Mouse (Mus musculus) hindbrain, embryonic 13.5 days (tissue): ENCODE measurements around the gene Kirrel3. TPM values are rescaled to one million over a fixed set of nuclear protein-coding genes. Genes with fewer than 3 reads are reported as not detected.

Experiments used
- ATAC-seq: fragments of 200-750 bp; cut with Nextera tagmentation; 2 replicates; pipeline ENCODE4 v1.8.0; 2017; ENCODE audit warnings: moderate TSS enrichment; ENCODE audit not compliant: low FRiP score
- H3K27ac ChIP-seq: fragments of 300-500 bp; sonication (generic); 2 replicates; pipeline ENCODE4 v1.5.1; 2015; ENCODE audit warnings: inconsistent platforms, mild to moderate bottlenecking, moderate library complexity
- H3K27me3 ChIP-seq: fragments of 300-500 bp; sonication (generic); 2 replicates; pipeline ENCODE4 v1.6.1; 2015; ENCODE audit warnings: mild to moderate bottlenecking, inconsistent platforms
- H3K36me3 ChIP-seq: fragments of 300-500 bp; sonication (generic); 2 replicates; pipeline ENCODE4 v1.6.1; 2015; ENCODE audit warnings: mild to moderate bottlenecking, inconsistent platforms
- H3K4me1 ChIP-seq: fragments of 300-500 bp; sonication (generic); replicated peaks from 2 replicates; pipeline ENCODE4 v1.6.1; 2015; ENCODE audit warnings: inconsistent platforms
- H3K4me2 ChIP-seq: fragments of 300-500 bp; sonication (generic); 2 replicates; pipeline ENCODE4 v1.6.1; 2015; ENCODE audit warnings: inconsistent platforms, mild to moderate bottlenecking, moderate library complexity
- H3K4me3 ChIP-seq: fragments of 300-500 bp; sonication (generic); 2 replicates; pipeline ENCODE4 v1.5.1; 2015; ENCODE audit warnings: mild to moderate bottlenecking, inconsistent platforms
- H3K9ac ChIP-seq: fragments of 300-500 bp; sonication (generic); 2 replicates; pipeline ENCODE4 v1.6.1; 2015; ENCODE audit warnings: mild to moderate bottlenecking, inconsistent platforms
- H3K9me3 ChIP-seq: fragments of 300-500 bp; sonication (generic); 2 replicates; pipeline ENCODE4 v1.6.1; 2016; ENCODE audit warnings: inconsistent platforms
- WGBS: fragments of 180-500 bp; shearing (Covaris S2); methylation state at CpG from one replicate; pipeline ENCODE4 v1.1.7; 2015; 5-methylcytosine and 5-hydroxymethylcytosine counted together
- polyA plus RNA-seq: library from polyadenylated mRNA; unstranded; fragments of >200 nt; fragmentation: Nextera tagmentation; extraction: Ambion mirVana; gene quantifications from 2 replicates; pipeline ENCODE4 v1.2.1, GENCODE M21; 2015

Gene Kirrel3
- polyA plus RNA-seq, 1 experiment from 2014 or later = 26.2 TPM

DNA sequence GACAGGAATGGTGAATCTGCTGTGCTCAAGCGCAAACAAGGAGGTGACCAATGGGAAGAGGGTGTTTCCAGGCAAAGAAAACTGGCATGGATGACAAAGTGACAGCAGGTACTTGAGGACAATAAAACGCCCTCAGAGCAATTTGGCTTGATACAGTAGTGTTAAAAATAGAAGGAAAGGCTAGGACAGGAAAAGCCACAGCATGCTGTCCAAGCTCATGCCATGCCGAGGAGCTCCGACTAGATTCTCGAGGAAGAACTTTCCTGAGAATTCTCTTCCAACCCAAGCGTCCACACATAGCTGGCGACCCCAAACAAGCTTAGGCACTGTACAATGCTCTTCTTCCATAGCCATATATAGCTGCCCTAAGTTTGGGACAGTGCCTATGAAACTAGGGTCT lies 263.5 kb downstream of the Kirrel3 start:
- Histone ChIP-seq H3K36me3 (no peaks in the 10 kb centered on the region), H3K4me2 (no peak overlapping the region), H3K9ac (no peak overlapping the region), H3K4me1 (peaks cover 11% of the 10 kb centered on the region), H3K27me3 (no peaks in the 10 kb centered on the region), H3K27ac (no peak overlapping the region), H3K9me3 (no peaks in the 10 kb centered on the region), H3K4me3 (no peak overlapping the region)
- WGBS = 89% methylated on average over 7 of the region's 7 CpGs
- no peak for ATAC-seq

DNA sequence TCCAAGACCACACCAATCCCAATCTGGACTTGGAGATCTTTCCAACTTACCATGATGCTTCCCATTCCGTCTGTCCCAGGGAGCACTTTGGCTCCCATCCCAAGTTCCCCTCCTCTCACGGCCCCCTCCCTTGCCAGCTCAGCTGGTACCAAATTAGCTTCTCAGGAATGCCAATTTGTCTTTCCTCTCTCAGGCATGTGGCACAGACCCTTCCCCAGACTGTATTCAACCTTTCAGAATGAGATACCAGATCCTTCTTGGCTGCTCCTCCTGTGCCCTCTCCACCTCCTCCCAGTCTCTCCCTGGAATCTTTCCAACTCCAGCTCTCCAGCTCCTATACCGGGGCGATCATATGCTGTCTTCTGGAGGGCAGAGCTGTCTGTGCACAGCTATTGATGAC lies 264.2 kb downstream of the Kirrel3 start:
- Histone ChIP-seq H3K27me3 (no peaks in the 10 kb centered on the region; the same call in 1 of the 2 replicates), H3K9ac (no peak overlapping the region), H3K27ac (no peak overlapping the region), H3K4me2 (no peak overlapping the region), H3K36me3 (no peaks in the 10 kb centered on the region), H3K9me3 (no peaks in the 10 kb centered on the region), H3K4me3 (no peak overlapping the region), H3K4me1 (peaks cover 18% of the 10 kb centered on the region)
- WGBS = 54% methylated on average over 4 of the region's 4 CpGs
- ATAC-seq = peak; percentile 47; the same call in 1 of the 2 replicates

DNA sequence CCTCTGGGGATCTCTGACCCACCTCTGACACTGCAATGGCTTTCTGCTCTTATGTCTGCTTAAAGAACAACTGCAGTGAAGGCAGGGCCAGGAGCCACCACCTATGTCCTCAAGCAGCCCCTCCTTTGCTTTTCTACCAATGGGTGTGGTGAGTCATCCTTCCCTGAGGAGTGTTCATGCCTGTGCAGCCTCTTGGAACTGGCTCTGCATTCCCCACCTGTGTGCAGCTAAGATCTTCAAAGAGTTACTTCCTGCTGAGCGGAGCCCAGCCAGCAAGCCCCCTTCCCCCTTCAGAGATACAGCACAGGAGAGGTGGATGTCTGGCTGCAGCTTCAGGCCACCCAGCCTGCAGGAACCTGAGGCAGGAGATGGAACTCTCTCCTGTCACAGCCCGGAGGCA lies 265.2 kb downstream of the Kirrel3 start:
- no peak for ATAC-seq
- H3K4me3 ChIP-seq = no peak overlapping the region
- no peak overlapping the region for H3K4me2 ChIP-seq
- no peaks in the 10 kb centered on the region for H3K36me3 ChIP-seq
- no peaks in the 10 kb centered on the region for H3K9me3 ChIP-seq
- 77% methylated on average over 2 of the region's 2 CpGs for WGBS
- 0 out of 2 replicates have a peak overlapping the region, but pooled peaks have one; percentile 25 for H3K9ac ChIP-seq
- H3K27me3 ChIP-seq = no peaks in the 10 kb centered on the region; the same call in 1 of the 2 replicates
- H3K27ac ChIP-seq = no peak overlapping the region
- H3K4me1 ChIP-seq = peaks cover 18% of the 10 kb centered on the region

DNA sequence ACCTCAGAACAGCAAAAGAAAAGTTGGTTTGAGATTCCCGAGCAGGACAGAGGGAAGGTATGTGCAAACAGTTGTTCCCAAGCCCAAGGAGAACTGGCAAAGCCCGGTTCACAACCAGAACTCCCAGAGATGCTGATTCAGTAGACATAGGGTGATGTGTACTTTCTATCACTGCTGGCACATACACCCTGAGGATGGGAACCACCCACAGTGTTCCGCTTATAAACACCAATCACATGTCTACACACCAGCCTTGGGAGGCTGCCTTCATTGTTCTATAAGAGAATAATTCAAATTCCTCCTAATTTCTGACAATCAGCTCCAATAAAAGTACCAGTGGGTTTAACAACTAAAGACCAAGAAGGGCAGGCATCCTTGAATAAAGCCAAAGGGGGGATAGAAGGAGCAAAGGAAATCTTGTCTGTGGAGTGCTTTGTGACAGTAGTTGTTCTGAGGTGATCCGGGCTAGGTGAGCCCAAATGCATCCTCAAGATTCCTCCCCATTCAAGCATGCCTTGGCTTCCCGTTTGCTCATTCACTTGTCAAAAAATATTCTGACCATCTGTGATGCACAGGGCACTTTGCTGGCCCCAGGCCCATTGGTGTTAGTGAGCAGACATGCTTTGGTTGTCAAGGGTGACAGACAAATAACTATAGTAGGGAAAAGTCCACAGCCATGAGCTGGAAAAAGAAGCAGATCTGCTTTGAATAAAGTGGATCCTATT lies 266.5 kb downstream of the Kirrel3 start:
- no peak overlapping the region for H3K4me2 ChIP-seq
- H3K36me3 ChIP-seq = no peaks in the 10 kb centered on the region
- H3K4me1 ChIP-seq = peaks cover 19% of the 10 kb centered on the region
- H3K27me3 ChIP-seq = no peaks in the 10 kb centered on the region; the same call in 1 of the 2 replicates
- no peaks in the 10 kb centered on the region for H3K9me3 ChIP-seq
- WGBS = 80% methylated on average over 5 of the region's 5 CpGs
- H3K27ac ChIP-seq = no peak overlapping the region
- no peak for ATAC-seq
- no peak overlapping the region for H3K4me3 ChIP-seq
- no peak overlapping the region for H3K9ac ChIP-seq

DNA sequence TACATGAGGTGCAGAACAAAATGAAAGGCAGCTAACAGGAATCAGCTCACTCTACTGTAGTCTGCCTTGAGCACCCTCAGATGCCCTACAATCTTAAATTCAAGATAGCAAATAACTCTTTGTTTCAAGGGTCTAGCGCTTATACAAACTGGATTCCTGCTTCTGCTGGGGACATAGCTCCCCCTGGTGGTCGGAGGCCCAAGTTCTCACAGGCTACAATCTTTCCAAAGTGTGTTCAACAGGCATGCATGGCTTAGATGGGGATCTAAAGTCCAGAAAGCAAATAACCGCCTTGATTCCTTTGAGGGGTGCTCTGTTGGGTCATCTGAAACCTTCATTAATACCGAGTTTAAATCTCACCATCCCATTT lies 267.1 kb downstream of the Kirrel3 start:
- Histone ChIP-seq H3K4me3 (no peak overlapping the region), H3K36me3 (no peaks in the 10 kb centered on the region), H3K27me3 (no peaks in the 10 kb centered on the region; the same call in 1 of the 2 replicates), H3K4me1 (peaks cover 24% of the 10 kb centered on the region), H3K9ac (no peak overlapping the region), H3K27ac (no peak overlapping the region), H3K9me3 (no peaks in the 10 kb centered on the region), H3K4me2 (no peak overlapping the region)
- no peak for ATAC-seq
- WGBS = 33% methylated on average over 4 of the region's 4 CpGs

DNA sequence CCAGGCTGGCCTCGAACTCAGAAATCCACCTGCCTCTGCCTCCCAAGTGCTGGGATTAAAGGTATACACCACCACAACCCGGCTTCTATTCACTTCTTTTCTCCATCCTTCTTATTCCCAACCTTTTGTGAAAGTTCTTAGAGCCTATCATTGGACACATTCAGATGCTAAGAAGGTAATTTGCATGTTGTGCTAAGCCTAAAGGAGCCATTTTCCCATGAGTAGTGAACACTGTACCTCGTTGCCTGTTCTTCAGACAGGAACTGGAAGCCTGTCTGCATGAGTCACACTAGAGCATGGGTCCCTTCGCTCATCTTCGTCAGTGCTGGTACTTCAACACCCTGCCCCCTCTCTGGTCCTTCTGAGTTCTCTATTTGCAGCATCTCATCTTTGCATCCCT lies 268.2 kb downstream of the Kirrel3 start:
- Histone ChIP-seq H3K36me3 (no peaks in the 10 kb centered on the region), H3K4me1 (peaks cover 31% of the 10 kb centered on the region), H3K9me3 (no peaks in the 10 kb centered on the region), H3K4me2 (no peak overlapping the region), H3K27me3 (no peaks in the 10 kb centered on the region; the same call in 1 of the 2 replicates), H3K27ac (no peak overlapping the region), H3K9ac (no peak overlapping the region), H3K4me3 (no peak overlapping the region)
- no peak for ATAC-seq
- 60% methylated on average over 5 of the region's 5 CpGs for WGBS

DNA sequence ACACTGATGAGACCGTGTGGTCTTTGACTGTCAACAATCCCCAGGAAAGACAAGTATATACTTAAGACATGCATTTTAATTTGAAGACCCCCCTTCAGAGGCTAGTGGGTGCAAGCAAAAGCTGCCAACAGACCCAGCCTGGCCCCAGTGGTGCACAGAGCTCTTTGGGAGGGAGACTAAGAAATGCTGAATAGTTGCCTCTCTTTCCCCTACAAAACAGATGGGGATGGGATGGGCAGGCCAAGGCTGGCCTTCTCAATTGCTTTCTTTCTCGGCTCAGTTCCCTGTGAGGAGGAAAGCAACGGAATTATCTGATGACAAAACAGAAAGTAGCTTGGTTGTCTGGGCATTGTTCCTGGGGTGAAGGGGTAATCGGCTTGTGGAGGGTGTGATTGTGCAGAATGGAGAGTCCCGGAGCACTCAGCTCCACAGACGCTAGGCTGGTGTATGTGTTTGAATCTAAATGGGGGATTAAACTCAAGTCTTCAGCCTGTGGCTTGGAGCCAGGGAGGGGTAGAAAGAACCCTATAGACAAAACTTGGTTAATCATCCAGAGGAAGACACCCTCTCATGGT lies 268.9 kb downstream of the Kirrel3 start:
- no peaks in the 10 kb centered on the region for H3K9me3 ChIP-seq
- H3K27me3 ChIP-seq = no peaks in the 10 kb centered on the region; the same call in 1 of the 2 replicates
- no peak overlapping the region for H3K4me3 ChIP-seq
- no peak overlapping the region for H3K27ac ChIP-seq
- 33% methylated on average over 6 of the region's 6 CpGs for WGBS
- no peak for ATAC-seq
- H3K4me2 ChIP-seq = no peak overlapping the region
- H3K36me3 ChIP-seq = no peaks in the 10 kb centered on the region
- no peak overlapping the region for H3K9ac ChIP-seq
- peaks cover 38% of the 10 kb centered on the region for H3K4me1 ChIP-seq

DNA sequence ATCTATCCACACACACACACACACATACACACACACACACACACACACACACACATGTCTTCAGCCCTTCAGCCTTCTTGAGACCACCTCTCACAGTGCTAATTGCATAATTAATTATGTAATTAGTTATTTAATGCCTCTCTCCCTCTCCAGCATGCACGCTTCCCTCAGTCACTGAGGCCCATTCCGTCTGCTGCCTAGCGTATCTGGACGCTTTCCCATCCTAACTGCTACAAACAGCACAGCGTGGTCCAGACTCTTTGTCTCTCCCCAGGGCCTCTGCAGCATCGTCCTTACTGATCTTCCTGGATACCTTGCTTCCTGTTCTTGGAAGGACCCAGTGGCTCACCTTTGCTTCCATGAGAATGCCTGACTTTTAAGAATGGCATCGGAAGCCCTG lies 270.4 kb downstream of the Kirrel3 start:
- Histone ChIP-seq H3K4me3 (no peak overlapping the region), H3K4me1 (peaks cover 40% of the 10 kb centered on the region), H3K27ac (no peak overlapping the region), H3K36me3 (no peaks in the 10 kb centered on the region), H3K27me3 (no peaks in the 10 kb centered on the region; the same call in 1 of the 2 replicates), H3K4me2 (no peak overlapping the region), H3K9me3 (no peaks in the 10 kb centered on the region), H3K9ac (no peak overlapping the region)
- WGBS = 55% methylated on average over 7 of the region's 7 CpGs
- ATAC-seq = 0 out of 2 replicates have a peak, but pooled peaks have one; percentile 33

DNA sequence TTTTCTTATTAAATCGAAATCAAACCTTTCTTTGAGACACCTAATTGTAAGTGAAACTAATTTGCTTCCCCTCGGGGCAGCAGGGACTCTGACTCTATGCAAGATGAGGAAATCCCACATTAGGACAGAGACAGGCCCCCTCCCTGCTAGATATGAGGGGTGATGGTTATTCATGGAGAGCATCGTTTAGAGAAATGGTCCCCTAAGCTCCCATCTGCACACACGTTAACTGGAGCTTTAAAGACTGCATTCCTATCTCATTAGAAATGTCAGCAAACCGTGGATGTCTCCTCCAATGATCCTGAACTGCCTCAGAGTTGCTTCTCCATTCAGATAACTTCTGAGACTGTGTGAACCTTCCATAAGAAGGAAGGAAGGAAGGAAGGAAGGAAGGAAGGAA lies 273.2 kb downstream of the Kirrel3 start:
- H3K9me3 ChIP-seq = no peaks in the 10 kb centered on the region
- H3K27me3 ChIP-seq = no peaks in the 10 kb centered on the region; the same call in 1 of the 2 replicates
- peaks cover 35% of the 10 kb centered on the region for H3K4me1 ChIP-seq
- H3K36me3 ChIP-seq = no peaks in the 10 kb centered on the region
- H3K4me3 ChIP-seq = no peak overlapping the region
- no peak overlapping the region for H3K9ac ChIP-seq
- no peak overlapping the region for H3K27ac ChIP-seq
- WGBS = 37% methylated on average over 5 of the region's 5 CpGs
- no peak overlapping the region for H3K4me2 ChIP-seq
- ATAC-seq = no peak

DNA sequence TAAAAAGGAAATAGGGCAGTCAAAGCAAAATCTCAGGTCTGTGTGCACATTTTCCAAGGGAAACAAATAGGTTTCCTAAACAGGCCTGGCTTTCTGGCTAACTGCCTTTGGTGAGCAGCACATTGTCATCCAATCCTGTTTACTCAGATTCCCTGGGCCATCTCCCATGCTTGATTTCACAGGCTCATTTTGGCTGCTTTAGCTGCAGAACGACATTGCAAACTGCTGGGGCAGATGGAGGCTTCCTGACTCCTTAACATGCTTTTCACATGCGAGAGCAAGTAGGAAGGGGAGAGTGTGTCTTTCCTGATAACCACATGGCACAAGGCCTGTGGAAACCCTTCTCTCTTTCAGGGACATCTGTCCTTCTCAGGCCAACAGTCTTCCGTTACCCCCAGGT lies 274.8 kb downstream of the Kirrel3 start:
- Histone ChIP-seq H3K9me3 (no peaks in the 10 kb centered on the region), H3K4me2 (no peak overlapping the region), H3K36me3 (no peaks in the 10 kb centered on the region), H3K9ac (no peak overlapping the region), H3K4me1 (peaks cover 26% of the 10 kb centered on the region), H3K4me3 (no peak overlapping the region), H3K27me3 (no peaks in the 10 kb centered on the region), H3K27ac (no peak overlapping the region)
- ATAC-seq = no peak
- 38% methylated on average over 3 of the region's 3 CpGs for WGBS

DNA sequence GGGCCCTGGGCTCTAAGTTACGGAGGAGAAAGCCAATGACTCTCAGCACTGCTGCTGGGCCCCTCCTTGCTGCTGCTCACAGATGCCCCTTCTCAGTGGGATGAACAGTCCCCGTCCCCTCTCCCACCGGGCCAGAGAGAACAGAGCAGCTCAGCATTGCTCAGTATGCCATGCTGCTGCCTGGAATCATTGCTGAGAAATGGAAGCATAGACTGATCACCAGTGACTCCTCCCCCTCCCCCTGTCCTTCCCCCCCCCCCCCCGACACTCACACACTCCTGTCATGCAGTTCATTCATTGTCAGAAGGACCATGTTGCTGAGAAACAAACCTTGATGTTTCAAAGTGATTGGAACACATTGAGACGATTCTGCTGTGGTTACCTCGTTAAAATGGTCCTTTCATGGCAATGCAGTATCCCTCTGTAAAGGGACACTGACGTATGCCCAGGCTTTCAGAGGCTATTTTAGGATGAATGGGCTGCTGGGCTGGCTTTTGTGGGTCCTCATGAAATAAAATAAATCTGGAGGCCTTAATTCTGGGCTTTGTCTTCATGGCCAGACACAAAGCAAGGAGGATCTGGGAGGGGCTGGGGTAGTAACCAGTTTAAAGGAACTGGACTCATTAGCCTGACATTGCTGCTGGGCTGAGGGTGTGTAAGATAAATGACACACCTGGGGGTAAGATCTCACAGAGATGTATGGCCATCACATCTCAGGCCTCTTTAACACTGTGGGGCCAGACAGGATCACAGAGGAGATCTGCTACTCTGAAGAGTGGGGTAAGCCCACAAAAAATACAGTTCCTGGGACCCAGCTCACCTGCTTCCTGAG lies 281.3 kb downstream of the Kirrel3 start:
- Histone ChIP-seq H3K4me3 (no peak overlapping the region), H3K9ac (peak overlapping the region; percentile 0; the same call in 1 of the 2 replicates), H3K27me3 (no peaks in the 10 kb centered on the region), H3K4me2 (no peak overlapping the region), H3K4me1 (peaks cover 10% of the 10 kb centered on the region), H3K27ac (no peak overlapping the region), H3K36me3 (no peaks in the 10 kb centered on the region), H3K9me3 (0 out of 2 replicates have a peak, but pooled peaks cover 4% of the 10 kb centered on the region)
- ATAC-seq = peak; percentile 36
- 27% methylated on average over 7 of the region's 7 CpGs for WGBS

DNA sequence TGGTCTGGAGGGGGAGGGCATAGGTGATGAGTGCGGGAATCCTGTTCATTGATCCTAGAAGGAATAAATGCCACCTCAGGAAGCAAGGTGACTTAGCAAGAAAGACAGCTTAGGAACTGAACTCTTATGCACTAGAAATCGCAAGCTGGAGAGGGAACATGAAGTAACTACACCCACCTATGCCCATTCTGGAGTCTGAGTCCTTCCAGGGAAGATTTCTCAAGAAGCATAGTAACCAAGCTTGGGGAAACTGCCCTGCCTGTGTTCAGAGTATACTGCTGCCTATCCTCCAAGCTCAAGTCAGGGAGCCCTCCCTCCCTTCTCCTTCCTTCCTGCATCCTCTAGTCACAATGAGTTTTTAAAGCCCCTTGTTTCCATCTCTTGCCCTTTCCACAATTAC lies 283.3 kb downstream of the Kirrel3 start:
- Histone ChIP-seq H3K4me3 (no peak overlapping the region), H3K4me1 (peaks cover 10% of the 10 kb centered on the region), H3K9ac (no peak overlapping the region), H3K9me3 (0 out of 2 replicates have a peak, but pooled peaks cover 4% of the 10 kb centered on the region), H3K4me2 (no peak overlapping the region), H3K36me3 (no peaks in the 10 kb centered on the region), H3K27me3 (no peaks in the 10 kb centered on the region), H3K27ac (no peak overlapping the region)
- 97% methylated on average over 2 of the region's 2 CpGs for WGBS
- no peak for ATAC-seq
